Mouse (Mus musculus) thymus, postnatal 14 days (tissue): ENCODE measurements around the gene Arhgef39.
A peak's percentile ranks its signal among the peaks of the same experiment; 100 is the strongest.

Source experiments
- DNase-seq: peaks from one replicate; pipeline ENCODE4 v3.0.0; 2021

Gene Arhgef39

GRCm38 (mm10) chr4:43499407-43500333 is at the start of gene Arhgef39:
Gene Arhgef39, minus strand, starts transcription at chr4:43499695.
- peak; percentile 82 for DNase-seq

DNA sequence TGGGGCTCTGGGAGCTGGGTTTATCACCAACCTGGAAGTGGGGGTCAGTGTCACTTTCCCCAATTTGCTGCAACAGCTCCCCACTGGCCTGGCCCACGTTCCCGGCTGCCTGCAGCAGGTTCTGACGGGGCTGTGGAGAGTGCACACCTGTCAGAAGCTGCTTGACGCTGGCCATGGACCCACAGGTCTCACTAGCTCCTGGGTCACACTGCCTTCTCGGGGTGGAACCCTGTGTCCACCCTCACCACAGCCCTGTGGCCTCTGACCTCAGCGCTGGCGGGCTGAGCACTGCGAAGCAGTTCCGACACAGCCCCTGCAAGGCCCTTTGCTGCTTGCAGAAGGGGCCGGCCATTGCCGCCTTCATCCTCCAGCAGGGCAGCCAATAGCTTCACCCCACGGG is 49.6 kb upstream of the Arhgef39 start:
- DNase-seq = no peak

GRCm38 (mm10) chr4:43547160-43547559 is 47.7 kb upstream of the Arhgef39 start:
- DNase-seq = no peak

DNA sequence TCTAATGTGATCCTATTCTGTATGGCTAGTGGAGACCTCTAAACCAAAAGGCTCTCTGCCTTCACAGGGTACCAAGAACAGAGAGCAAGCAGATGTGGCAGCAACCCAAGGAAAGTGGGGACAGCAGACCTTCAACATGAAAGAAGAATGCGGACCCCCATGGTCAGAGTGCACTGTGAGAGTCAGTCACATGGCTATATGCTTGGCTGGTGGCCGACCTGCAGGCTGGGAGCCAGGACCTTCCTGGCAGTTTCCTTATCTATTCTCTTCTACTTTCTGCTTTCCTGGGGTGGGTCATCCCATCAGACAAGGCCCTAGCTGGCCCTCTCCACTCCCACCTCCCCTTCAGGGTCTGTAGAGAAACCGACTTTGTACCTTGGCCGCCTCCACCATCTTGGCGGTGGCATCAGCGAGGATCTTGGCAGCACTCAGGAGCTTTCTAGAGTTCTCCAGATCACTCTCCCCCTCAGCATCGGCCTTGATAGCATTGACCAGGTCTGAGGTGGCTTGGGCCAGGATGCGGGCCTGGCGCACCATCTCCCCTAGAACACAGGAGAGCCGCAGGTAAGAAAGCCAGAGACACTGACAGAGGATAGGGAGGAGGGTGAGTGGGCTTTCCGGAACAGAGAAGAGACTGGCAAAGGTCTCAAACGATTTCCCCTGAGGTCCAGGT is 47.0 kb upstream of the Arhgef39 start:
- DNase-seq = no peak

- no peak for DNase-seq
These were observed 42.5 kb upstream of the Arhgef39 start for GRCm38 (mm10) chr4:43542044-43542443.

DNA sequence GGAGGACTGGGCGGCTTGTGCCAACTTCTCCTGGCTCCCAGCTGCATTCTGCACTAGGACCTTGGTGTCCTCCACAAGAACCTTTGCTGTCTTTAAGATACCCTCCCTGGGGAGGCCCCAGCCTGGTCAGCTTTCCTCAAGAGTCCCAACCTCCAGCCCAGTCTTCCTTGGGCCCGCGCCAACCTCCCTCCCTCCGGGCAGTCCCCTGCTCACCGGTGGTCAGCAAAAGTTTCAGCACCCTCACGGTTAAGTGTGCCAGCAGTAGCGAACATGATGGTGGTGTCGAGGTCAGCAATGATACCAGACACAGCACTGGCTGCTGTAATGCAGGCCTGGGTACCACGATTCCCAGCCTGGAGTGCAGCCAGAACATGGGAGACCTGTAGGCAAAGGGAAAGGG is 36.5 kb upstream of the Arhgef39 start:
- no peak for DNase-seq

- no peak for DNase-seq
These were observed 36.1 kb upstream of the Arhgef39 start for GRCm38 (mm10) chr4:43535628-43536027.

- DNase-seq = no peak
These were observed 33.8 kb upstream of the Arhgef39 start for GRCm38 (mm10) chr4:43533270-43533669.

GRCm38 (mm10) chr4:43530581-43530980 is 31.1 kb upstream of the Arhgef39 start:
- DNase-seq = peak; percentile 84

GRCm38 (mm10) chr4:43530081-43530501 is 30.6 kb upstream of the Arhgef39 start:
- no peak for DNase-seq

DNA sequence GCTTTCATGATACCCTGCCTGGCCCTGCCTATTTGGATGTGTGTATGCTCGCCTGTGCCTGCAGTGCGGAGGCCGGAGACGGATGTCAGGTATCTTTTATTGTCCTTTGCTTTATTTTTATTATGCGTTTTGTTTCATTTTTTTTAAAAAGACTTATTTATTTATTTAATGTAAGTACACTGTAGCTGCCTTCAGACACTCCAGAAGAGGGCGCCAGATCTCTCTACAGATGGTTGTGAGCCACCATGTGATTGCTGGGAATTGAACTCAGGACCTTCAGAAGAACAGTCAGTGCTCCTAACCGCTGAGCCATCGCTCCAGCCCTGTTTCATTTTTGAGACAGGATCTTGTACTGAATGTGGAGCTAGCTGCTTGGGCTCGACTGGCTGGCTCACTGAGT is 29.0 kb upstream of the Arhgef39 start:
- DNase-seq = peak; percentile 53

DNA sequence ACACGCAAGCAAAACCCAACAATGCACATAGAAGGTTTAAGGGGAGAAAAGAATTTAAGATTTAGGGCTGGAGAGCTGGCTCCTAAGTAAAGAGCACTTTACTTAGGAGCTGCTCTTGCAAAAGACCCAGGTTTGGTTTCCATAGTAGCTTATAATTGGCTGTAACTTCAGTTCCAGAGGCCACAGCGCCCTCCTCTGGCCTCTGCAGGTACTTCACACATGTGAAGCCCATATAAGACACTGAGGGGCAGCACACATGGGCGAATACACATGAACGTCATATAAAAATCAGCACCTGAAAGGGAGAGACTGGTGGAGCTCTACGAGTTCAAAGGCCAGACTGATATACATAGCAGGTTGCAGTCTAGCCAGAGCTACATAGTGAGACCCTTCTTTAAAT is 28.4 kb upstream of the Arhgef39 start:
- peak; percentile 36 for DNase-seq

DNA sequence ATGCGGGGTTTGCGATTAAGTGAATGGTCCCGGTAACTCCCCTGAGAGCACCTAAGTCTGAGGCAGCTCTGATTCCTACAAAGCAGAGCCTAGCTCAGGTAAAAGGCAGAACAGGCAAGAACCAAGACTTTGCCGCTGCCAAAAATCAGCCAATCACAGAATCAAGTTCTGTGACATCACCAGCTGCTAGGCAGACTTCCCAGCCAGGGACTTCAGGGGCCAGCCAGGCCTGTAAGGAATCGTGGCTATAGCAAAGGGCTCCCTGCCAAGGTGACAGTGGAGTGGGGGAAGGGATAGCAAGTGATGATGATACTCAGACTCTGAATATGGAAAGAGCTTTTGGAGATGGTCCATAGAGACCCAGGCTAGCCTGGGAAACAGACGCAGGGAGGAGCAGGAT is 20.5 kb upstream of the Arhgef39 start:
- DNase-seq = peak; percentile 85

- DNase-seq = no peak
These were observed 20.1 kb upstream of the Arhgef39 start for GRCm38 (mm10) chr4:43519551-43519950.

- DNase-seq = no peak
These were observed 16.5 kb upstream of the Arhgef39 start for GRCm38 (mm10) chr4:43515764-43516708.

- DNase-seq = no peak
These were observed 14.3 kb upstream of the Arhgef39 start for GRCm38 (mm10) chr4:43513791-43514190.

- no peak for DNase-seq
These were observed 13.8 kb upstream of the Arhgef39 start for GRCm38 (mm10) chr4:43513300-43513699.

GRCm38 (mm10) chr4:43512653-43513052 is 13.2 kb upstream of the Arhgef39 start:
- DNase-seq = no peak

DNA sequence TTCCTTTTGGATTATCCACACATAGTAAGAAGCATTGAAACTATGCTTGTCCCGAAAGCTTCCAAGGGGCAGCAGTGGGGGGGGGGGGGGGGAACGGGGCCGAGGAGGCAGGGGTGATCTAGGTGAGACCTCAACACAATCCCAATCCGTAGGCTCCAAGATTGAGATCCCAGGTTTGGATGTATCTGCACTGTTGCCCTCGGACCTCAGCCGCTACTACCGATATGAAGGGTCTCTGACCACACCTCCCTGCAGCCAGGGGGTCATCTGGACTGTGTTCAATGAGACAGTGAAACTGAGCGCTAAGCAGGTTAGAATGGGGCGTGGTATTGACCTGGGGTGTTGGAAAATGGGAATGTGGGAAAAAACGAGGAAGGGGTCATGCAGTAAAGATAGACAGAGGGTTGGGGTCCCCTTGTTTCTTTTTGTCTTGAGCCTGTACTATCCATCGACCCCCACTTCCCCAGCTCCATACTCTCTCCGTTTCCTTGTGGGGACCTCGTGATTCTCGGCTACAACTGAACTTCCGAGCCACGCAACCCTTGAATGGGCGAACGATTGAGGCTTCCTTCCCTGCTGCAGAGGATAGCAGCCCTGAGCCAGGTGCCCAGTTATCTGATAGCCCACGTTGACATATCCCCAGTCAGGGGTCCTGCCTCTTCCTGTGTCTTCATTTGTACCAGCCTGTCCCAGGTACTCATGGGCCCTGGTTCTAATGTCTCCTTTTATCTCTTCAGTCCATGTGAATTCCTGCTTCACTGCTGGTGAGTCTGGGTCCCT is 12.4 kb upstream of the Arhgef39 start:
- DNase-seq = no peak

GRCm38 (mm10) chr4:43509109-43509508 is 9.6 kb upstream of the Arhgef39 start:
- DNase-seq = no peak

GRCm38 (mm10) chr4:43508666-43508997 is 9.1 kb upstream of the Arhgef39 start:
- peak; percentile 79 for DNase-seq
